Mouse (Mus musculus) hematopoietic multipotent progenitor cell, adult 10-12 weeks (in vitro differentiated cells): ENCODE results near the gene Mfsd8. TPM values are rescaled to one million over a fixed set of nuclear protein-coding genes. Genes with fewer than 3 reads are reported as not detected.

Experiments used
- polyA plus RNA-seq: library from polyadenylated mRNA; stranded (reverse); fragments of >175 nt; gene quantifications from 2 replicates; pipeline ENCODE4 v1.2.3, GENCODE M21; 2012; ENCODE audit warnings: low replicate concordance

Mfsd8 gene
- 3.0 and 5.9 TPM in 2 replicates for polyA plus RNA-seq

DNA sequence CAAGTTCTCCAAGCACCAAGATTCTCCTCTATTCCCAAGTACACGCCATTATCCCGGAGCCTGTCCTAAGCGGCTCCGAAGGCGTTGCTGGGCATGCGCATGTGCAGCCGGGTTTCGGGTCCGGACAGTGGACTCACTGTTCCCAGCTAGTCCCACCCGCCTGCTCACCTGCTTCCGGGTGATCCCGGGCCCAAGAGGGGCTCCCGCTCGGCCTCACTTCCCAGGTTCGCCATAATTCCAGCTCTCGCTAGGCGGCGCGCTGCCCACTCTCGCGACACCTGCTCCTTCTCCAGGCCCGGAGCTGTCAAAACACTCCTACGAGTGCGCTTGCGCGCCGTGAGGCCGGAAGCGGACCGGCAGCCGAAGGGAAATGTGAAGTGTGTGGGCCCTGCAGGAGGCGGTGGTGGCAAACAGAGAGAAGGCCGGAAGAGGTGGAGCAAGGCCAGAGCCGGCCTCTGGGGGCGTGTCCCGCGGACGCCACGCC, at the start of gene Mfsd8:
TSS of gene Mfsd8 (minus strand) at position 414 of the 484 bp plus-strand sequence.

GRCm38 (mm10) chr3:40846957-40847017, 101 bp upstream of the Mfsd8 start, which contains the start of gene Abhd18:
TSS of gene Abhd18 (plus strand) at chr3:40846970.

DNA sequence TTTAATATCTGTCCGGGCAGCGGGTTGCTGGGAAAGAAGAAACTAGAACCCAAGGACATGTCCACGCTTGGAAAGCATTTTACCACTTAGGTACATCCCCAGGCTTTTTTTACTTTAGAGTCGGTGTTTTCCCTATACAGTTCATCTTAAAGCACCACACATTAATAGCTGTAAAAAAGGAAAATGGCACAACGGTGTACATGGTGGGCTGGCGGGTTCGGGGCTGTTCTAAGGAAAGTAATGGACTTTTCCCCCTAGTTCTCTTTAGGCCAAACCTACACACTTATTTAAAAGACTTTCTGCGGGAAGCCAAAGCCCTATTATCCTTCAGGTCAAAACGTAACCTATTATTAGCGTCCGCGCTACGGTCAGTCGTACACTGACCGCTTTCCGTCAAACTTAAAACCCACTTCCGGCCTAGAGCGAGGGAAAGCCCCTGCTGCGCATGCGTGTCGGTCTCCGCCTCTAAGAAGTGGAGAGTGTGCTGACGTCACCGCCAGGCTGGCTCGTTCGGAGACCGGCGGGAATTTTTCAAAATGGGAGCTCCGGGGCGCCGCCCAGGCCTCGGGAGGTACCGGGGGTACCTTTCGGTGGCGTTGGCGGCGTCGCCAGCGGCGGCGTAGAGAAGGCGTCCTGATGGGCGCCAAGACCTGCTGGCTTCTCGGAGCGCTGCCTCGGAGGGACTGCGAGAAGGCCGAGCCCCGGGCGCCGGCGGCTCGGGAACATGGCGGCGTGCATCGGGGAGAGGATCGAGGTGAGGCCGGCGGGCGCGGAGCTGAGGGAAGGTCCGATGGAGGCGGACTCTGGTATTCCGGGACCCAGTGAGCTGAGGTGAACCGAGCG, 46.9 kb downstream of the Mfsd8 start, which contains the start of gene Plk4:
TSS of gene Plk4 (plus strand) at position 490 of the 843 bp plus-strand sequence.

Other genes starting within 250 kb of the Mfsd8 start
- 0.06 TPM in 1 of 2 replicates, not detected in the other for gene Slc25a31, start 138.0 kb downstream of the Mfsd8 start, polyA plus RNA-seq
- gene Hspa4l, start 102.4 kb downstream of the Mfsd8 start, polyA plus RNA-seq, result 3.4 and 3.9 TPM in 2 replicates
- gene Plk4, start 46.9 kb downstream of the Mfsd8 start, polyA plus RNA-seq, result 3.1 and 3.6 TPM in 2 replicates
- 0.49 and 2.6 TPM in 2 replicates for gene Abhd18, start 84 bp upstream of the Mfsd8 start, polyA plus RNA-seq
- not detected in 2 replicates for gene 1700034I23Rik, start 55.7 kb upstream of the Mfsd8 start, polyA plus RNA-seq
- gene Larp1b, start 102.9 kb upstream of the Mfsd8 start, polyA plus RNA-seq, result 9.9 and 14.4 TPM in 2 replicates
- 9.3 and 15.2 TPM in 2 replicates for gene Pgrmc2, start 236.2 kb upstream of the Mfsd8 start, polyA plus RNA-seq